Mouse (Mus musculus): ENCODE measurements around the gene Neo1. TPM values are rescaled to one million over a fixed set of nuclear protein-coding genes. Genes with fewer than 3 reads are reported as not detected.
"Not testable (repeated sequence)": the region's sequence is repeated elsewhere in the genome, so short reads cannot be mapped to it uniquely, and the experiment has no call there.

Gene Neo1
- polyA plus RNA-seq, 1 experiment from 2014 or later = 53.9 TPM

GRCm38 (mm10) chr9:58967371-58967770 is 68.9 kb downstream of the Neo1 start:
- H3K4me2 ChIP-seq = no peak overlapping the region
- no peaks in the 10 kb centered on the region for H3K9me3 ChIP-seq
- ATAC-seq (replicated peaks) = no peak
- no peak overlapping the region for H3K27ac ChIP-seq
- WGBS = 43% methylated on average over 2 of the region's 2 CpGs
- H3K4me1 ChIP-seq = no peaks in the 10 kb centered on the region
- H3K9ac ChIP-seq = no peak overlapping the region
- no peaks in the 10 kb centered on the region for H3K36me3 ChIP-seq (replicated peaks)
- no peaks in the 10 kb centered on the region for H3K27me3 ChIP-seq (replicated peaks)
- no peak overlapping the region for H3K4me3 ChIP-seq

GRCm38 (mm10) chr9:58955507-58955906 is 80.7 kb downstream of the Neo1 start:
- Histone ChIP-seq H3K9ac (no peak overlapping the region), H3K4me3 (no peak overlapping the region), H3K27me3 (replicated peaks) (no peaks in the 10 kb centered on the region), H3K9me3 (no peaks in the 10 kb centered on the region), H3K4me1 (no peaks in the 10 kb centered on the region), H3K4me2 (no peak overlapping the region), H3K36me3 (replicated peaks) (peaks cover 10% of the 10 kb centered on the region; the same call in 1 of the 2 replicates), H3K27ac (no peak overlapping the region)
- no peak for ATAC-seq (replicated peaks)
- WGBS = 84% methylated on average over 3 of the region's 3 CpGs

DNA sequence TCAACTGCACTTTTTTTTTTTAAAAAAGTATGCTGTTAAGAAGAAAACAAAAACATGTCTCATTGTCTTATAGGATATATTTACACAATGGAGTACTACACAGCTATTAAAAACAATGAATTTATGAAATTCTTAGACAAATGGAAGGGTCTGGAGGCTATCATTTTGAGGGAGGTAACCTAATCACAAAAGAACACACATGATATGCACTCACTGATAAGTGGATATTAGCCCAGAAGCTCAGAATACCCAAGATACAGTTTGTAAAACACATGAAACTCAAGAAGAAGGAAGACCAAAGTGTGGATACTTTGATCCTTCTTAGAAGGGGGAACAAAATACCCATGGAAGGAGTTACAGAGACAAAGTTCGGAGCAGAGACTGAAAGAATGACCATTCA is 90.3 kb downstream of the Neo1 start:
- H3K4me1 ChIP-seq; H3K27ac ChIP-seq; H3K4me2 ChIP-seq; H3K9ac ChIP-seq; H3K27me3 ChIP-seq (replicated peaks); H3K4me3 ChIP-seq; ATAC-seq (replicated peaks); H3K9me3 ChIP-seq; H3K36me3 ChIP-seq (replicated peaks): not testable (repeated sequence)
- WGBS = 93% methylated on average over 1 of the region's 1 CpGs

GRCm38 (mm10) chr9:58934776-58935175 is 101.5 kb downstream of the Neo1 start:
- Histone ChIP-seq H3K9me3 (no peaks in the 10 kb centered on the region), H3K4me3 (no peak overlapping the region), H3K27ac (no peak overlapping the region), H3K9ac (no peak overlapping the region), H3K4me2 (no peak overlapping the region), H3K27me3 (replicated peaks) (no peaks in the 10 kb centered on the region), H3K4me1 (no peaks in the 10 kb centered on the region), H3K36me3 (replicated peaks) (no peaks in the 10 kb centered on the region)
- WGBS = 89% methylated on average over 2 of the region's 2 CpGs
- ATAC-seq (replicated peaks) = no peak

DNA sequence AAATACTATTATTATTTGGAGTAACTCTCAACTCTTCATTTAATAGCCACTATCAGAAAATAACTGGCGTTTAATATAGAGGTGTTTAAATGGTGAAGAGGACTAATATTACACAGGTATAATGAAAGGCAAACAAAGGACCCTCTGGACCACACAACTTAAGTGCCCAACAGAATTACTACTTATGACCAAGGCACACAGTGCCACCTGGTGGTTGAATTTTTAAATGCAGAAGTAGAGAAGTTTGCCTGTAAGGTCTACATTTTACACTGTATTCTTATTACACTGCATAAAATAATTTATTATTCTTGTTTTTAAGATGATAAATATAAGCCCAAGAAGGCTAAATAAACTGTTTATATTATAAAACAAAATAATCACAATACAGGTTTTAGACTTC is 108.1 kb downstream of the Neo1 start:
- no peaks in the 10 kb centered on the region for H3K4me1 ChIP-seq
- H3K27ac ChIP-seq = no peak overlapping the region
- 0 out of 2 replicates have a peak, but pooled peaks cover 4% of the 10 kb centered on the region for H3K36me3 ChIP-seq (replicated peaks)
- WGBS = 39% methylated on average over 1 of the region's 1 CpGs
- no peak overlapping the region for H3K9ac ChIP-seq
- no peak overlapping the region for H3K4me2 ChIP-seq
- no peak for ATAC-seq (replicated peaks)
- no peak overlapping the region for H3K4me3 ChIP-seq
- no peaks in the 10 kb centered on the region for H3K27me3 ChIP-seq (replicated peaks)
- no peaks in the 10 kb centered on the region for H3K9me3 ChIP-seq

GRCm38 (mm10) chr9:58902869-58903585 is 133.2 kb downstream of the Neo1 start:
- Histone ChIP-seq H3K9me3 (no peaks in the 10 kb centered on the region), H3K27me3 (replicated peaks) (no peaks in the 10 kb centered on the region), H3K4me1 (no peaks in the 10 kb centered on the region), H3K36me3 (replicated peaks) (peaks cover 19% of the 10 kb centered on the region), H3K4me2 (no peak overlapping the region), H3K27ac (no peak overlapping the region), H3K4me3 (no peak overlapping the region), H3K9ac (no peak overlapping the region)
- WGBS = 66% methylated on average over 6 of the region's 6 CpGs
- ATAC-seq (replicated peaks) = no peak

GRCm38 (mm10) chr9:58899602-58900001 is 136.6 kb downstream of the Neo1 start:
- H3K4me2 ChIP-seq = no peak overlapping the region
- no peak for ATAC-seq (replicated peaks)
- H3K27ac ChIP-seq = no peak overlapping the region
- no peak overlapping the region for H3K9ac ChIP-seq
- H3K36me3 ChIP-seq (replicated peaks) = peaks cover 18% of the 10 kb centered on the region
- H3K4me1 ChIP-seq = no peaks in the 10 kb centered on the region
- no peaks in the 10 kb centered on the region for H3K27me3 ChIP-seq (replicated peaks)
- no peak overlapping the region for H3K4me3 ChIP-seq
- H3K9me3 ChIP-seq = no peaks in the 10 kb centered on the region

- Histone ChIP-seq H3K27ac (no peak overlapping the region), H3K4me3 (no peak overlapping the region), H3K36me3 (replicated peaks) (peaks cover 11% of the 10 kb centered on the region; the same call in 1 of the 2 replicates), H3K27me3 (replicated peaks) (no peaks in the 10 kb centered on the region), H3K9me3 (no peaks in the 10 kb centered on the region), H3K4me1 (no peaks in the 10 kb centered on the region), H3K9ac (no peak overlapping the region), H3K4me2 (no peak overlapping the region)
- ATAC-seq (replicated peaks) = no peak
- WGBS = 95% methylated on average over 6 of the region's 6 CpGs
Observed at GRCm38 (mm10) chr9:58891840-58892640, 144.2 kb downstream of the Neo1 start.

DNA sequence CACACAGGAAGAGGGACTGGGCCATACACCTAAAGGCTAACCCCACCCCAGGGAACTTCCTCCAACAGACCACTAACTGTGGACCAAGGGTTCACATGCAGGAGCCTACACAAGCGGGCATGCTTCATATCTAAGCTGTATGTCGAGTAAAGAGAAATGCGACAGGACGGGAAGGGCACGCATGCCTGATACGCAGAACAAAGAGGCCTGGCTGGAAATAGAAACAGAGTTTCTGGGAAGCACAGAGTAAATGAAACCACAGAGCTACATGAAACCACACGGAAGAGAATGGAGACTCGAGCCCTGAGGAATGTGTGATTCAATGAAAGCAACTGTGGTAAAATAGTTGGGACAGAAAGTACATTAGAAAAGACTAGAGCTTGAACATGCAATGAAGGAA is 145.3 kb downstream of the Neo1 start:
- H3K36me3 ChIP-seq (replicated peaks) = peaks cover 15% of the 10 kb centered on the region; the same call in 1 of the 2 replicates
- no peaks in the 10 kb centered on the region for H3K4me1 ChIP-seq
- H3K4me3 ChIP-seq = no peak overlapping the region
- H3K9me3 ChIP-seq = no peaks in the 10 kb centered on the region
- H3K27ac ChIP-seq = no peak overlapping the region
- WGBS = 95% methylated on average over 8 of the region's 8 CpGs
- H3K27me3 ChIP-seq (replicated peaks) = no peaks in the 10 kb centered on the region
- H3K4me2 ChIP-seq = no peak overlapping the region
- ATAC-seq (replicated peaks) = no peak
- no peak overlapping the region for H3K9ac ChIP-seq

DNA sequence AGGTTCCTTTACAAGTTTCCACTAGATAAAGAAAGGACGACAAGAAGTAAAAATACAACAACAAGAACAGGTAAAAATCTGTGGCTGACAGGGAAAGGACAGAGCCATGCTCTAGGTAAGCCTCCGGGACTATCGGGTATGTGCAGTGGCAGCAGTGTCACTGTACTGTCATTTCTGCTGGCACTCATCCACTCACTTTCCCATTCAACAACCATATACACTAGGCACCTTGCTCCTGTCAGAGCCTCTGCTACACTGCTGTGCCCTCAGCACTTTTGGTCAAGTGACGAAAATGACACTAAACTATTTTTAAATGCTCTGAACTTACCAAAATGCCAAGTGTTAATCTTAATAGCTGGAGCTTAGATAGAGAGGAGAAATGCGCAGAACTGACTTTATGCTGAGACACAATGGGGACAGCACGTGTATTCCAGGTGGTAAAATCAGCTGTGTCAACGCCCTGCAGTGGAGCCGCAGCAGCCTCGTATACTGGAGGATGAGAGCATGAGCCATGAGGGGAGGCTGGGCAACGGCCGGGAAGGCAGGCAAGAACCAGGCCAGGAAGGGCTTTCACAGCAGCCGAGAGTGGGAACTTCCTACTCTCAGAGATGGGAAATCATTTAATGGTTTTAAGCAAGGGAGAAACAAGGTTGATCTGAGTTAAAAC is 146.3 kb downstream of the Neo1 start:
- no peak overlapping the region for H3K9ac ChIP-seq
- no peak overlapping the region for H3K4me3 ChIP-seq
- no peak for ATAC-seq (replicated peaks)
- 89% methylated on average over 12 of the region's 12 CpGs for WGBS
- H3K36me3 ChIP-seq (replicated peaks) = peaks cover 15% of the 10 kb centered on the region; the same call in 1 of the 2 replicates
- H3K27ac ChIP-seq = no peak overlapping the region
- H3K9me3 ChIP-seq = no peaks in the 10 kb centered on the region
- no peak overlapping the region for H3K4me2 ChIP-seq
- no peaks in the 10 kb centered on the region for H3K27me3 ChIP-seq (replicated peaks)
- H3K4me1 ChIP-seq = no peaks in the 10 kb centered on the region

- Histone ChIP-seq H3K27me3 (replicated peaks) (no peaks in the 10 kb centered on the region), H3K36me3 (replicated peaks) (peaks cover 24% of the 10 kb centered on the region; the same call in 1 of the 2 replicates), H3K27ac (no peak overlapping the region), H3K4me3 (no peak overlapping the region), H3K4me1 (no peaks in the 10 kb centered on the region), H3K9ac (no peak overlapping the region), H3K9me3 (no peaks in the 10 kb centered on the region), H3K4me2 (no peak overlapping the region)
- WGBS = 67% methylated on average over 1 of the region's 1 CpGs
- no peak for ATAC-seq (replicated peaks)
Observed at GRCm38 (mm10) chr9:58882686-58883085, 153.6 kb downstream of the Neo1 start.

DNA sequence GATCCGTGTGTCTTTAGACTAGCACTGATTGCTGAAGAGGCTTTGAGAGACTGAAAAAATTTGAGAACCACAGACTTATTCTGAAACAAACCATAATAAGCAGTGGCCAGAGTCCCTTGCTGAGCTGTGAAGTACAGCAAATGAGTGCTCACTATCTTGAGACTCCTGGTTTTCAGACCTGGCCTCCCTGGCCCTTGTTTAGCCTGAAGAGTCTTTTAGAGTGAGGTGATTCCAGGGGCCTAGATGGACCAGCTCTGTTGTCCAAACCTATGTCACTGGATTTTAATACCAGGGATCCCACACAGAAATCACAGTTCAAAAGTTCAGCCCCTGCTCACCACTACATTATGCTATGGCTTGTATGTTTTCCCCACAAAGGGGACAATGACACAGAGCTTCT is 156.4 kb downstream of the Neo1 start:
- H3K4me1 ChIP-seq = no peaks in the 10 kb centered on the region
- no peaks in the 10 kb centered on the region for H3K27me3 ChIP-seq (replicated peaks)
- H3K36me3 ChIP-seq (replicated peaks) = peaks cover 22% of the 10 kb centered on the region; the same call in 1 of the 2 replicates
- 84% methylated on average over 1 of the region's 1 CpGs for WGBS
- no peaks in the 10 kb centered on the region for H3K9me3 ChIP-seq
- no peak for ATAC-seq (replicated peaks)
- no peak overlapping the region for H3K27ac ChIP-seq
- no peak overlapping the region for H3K4me2 ChIP-seq
- H3K9ac ChIP-seq = no peak overlapping the region
- no peak overlapping the region for H3K4me3 ChIP-seq

Data from midbrain, embryonic 15.5 days (tissue).